Mouse (Mus musculus) left cerebral cortex, postnatal 10 days (tissue): ENCODE measurements around the gene Ptger4. TPM values are rescaled to one million over a fixed set of nuclear protein-coding genes. Genes with fewer than 3 reads are reported as not detected.

Experiments used
- DNase-seq, 2 experiments: peaks; one replicate each; pipeline ENCODE4 v3.0.0; 2021 to 2022; ENCODE audit warnings: low spot score in 2 of 2, mixed read lengths in 1 of 2; ENCODE audit errors: extremely low spot score in 1 of 2
- intact Hi-C: fragments of 180-260 bp; cut with DNase I; formaldehyde crosslinking; loops from one replicate; pipeline ENCODE4 v1.15.1; 2025
- total RNA-seq, 2 experiments: library from RNA; stranded (reverse); gene quantifications; 2 replicates each; pipeline ENCODE4 v1.2.3; 2021

Ptger4 gene
- 1 to 10 TPM; 2.4 to 2.9 TPM for total RNA-seq

GRCm38 (mm10) chr15:5243959-5244905 is at the start of gene Ptger4:
Gene Ptger4, minus strand, starts transcription at chr15:5244187.
- DNase-seq, result peak; percentile 80 to 92
- intact Hi-C loops, result no loop called here

- no peak for DNase-seq
- intact Hi-C loops, result no loop called here
Measured at GRCm38 (mm10) chr15:5288412-5288811, 44.4 kb upstream of the Ptger4 start.

DNA sequence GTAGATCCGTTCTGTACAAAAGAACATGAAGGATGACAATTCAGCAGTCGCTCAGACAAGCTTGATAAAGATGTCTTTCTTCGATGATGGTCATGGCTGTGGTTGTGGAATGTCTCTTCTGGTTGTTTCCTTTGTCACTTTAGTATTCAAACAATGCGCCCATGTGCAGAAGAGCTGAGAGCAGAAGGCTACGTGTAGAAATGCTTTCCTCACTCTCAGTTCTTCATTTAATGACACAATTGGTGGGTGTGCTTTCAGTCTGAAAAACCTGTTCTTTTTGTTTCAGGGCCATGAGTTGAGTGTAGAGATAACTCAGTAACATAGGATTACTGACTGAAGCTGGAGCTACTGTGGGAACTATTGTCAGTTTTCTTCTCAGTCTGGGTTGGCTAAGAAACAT is 43.1 kb upstream of the Ptger4 start:
- intact Hi-C loops, result no loop called here
- DNase-seq, result no peak

GRCm38 (mm10) chr15:5281316-5281715 is 37.3 kb upstream of the Ptger4 start:
- DNase-seq, result no peak
- intact Hi-C loops, result no loop called here

GRCm38 (mm10) chr15:5279831-5280230 is 35.8 kb upstream of the Ptger4 start:
- intact Hi-C loops, result no loop called here
- no peak for DNase-seq

GRCm38 (mm10) chr15:5278525-5278924 is 34.5 kb upstream of the Ptger4 start:
- no peak for DNase-seq
- intact Hi-C loops, result no loop called here

- no peak for DNase-seq
- intact Hi-C loops, result no loop called here
Measured at GRCm38 (mm10) chr15:5273981-5274380, 30.0 kb upstream of the Ptger4 start.

DNA sequence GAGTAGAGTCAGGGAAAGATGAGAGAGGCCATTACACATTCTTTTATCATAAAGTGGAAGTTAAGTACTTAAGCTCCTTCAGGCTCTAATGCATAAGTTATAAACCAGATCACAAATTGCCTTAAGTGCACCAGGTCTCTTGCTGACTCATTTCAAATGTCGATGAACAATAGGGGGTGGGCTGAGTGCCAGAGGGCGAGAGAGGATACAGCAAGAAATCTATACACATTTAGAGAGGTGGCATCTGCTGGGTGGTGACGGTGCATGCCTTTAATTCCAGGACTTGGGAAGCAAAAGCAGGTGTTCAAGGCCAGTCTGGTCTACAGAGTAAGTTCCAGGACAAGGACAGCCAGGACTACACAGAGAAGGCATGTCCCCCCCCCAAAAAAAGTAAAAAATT is 22.1 kb upstream of the Ptger4 start:
- DNase-seq, result no peak
- intact Hi-C loops, result no loop called here

GRCm38 (mm10) chr15:5262874-5263504 is 19.0 kb upstream of the Ptger4 start:
- intact Hi-C loops, result no loop called here
- no peak for DNase-seq

DNA sequence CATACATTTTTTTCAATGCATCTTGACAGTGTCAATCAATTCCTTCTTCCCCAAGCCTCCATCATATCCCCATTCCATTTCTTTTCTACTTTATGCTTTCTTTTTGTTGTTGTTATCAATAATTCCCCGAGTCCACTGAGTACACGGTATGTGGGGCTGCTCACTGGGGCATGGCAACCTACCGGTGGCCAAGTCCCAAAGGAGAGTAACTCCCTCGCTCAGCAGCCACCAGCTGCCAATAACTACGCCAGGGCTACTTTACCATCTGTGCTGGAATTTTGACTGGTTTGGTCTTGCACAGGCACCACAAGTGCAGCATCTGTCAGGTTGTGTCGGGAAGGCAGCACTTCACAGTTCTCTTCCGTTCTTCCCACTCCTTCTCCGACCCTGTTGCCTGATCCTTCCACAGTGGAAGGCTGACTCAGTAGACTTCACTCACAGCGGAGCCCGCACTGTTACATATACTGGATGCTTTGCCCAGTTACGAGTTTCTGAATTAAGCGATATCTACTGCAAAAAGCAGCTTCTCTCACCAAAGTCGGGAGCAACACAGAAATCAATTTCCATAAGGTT is 18.2 kb upstream of the Ptger4 start:
- no peak for DNase-seq
- intact Hi-C loops, result no loop called here

- intact Hi-C loops, result no loop called here
- DNase-seq, result no peak
Measured at GRCm38 (mm10) chr15:5261004-5261403, 17.0 kb upstream of the Ptger4 start.

DNA sequence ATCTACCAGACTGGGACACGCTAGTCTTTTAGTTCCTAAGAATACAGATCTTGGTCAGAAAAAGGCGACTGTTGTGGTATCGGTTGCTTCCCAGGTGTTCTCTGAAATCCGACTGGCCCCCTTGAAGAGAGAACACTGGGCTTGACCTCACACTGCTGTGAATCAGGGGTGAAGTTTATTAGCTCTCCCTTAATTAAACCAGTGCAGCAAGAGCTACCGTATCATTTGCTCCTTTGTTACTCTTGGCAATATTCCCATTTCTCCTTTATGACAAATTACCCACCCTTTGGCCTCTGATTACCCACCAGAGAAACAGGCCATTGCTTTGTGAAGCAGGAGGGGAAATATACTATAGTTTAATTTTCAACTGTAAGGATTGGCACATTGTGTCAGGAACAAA is 16.2 kb upstream of the Ptger4 start:
- intact Hi-C loops, result no loop called here

GRCm38 (mm10) chr15:5250182-5250581 is 6.2 kb upstream of the Ptger4 start:
- intact Hi-C loops, result no loop called here
- DNase-seq, result no peak

More for the DNA sequence above, 16.2 kb upstream of the Ptger4 start:
- DNase-seq, result no peak

DNA sequence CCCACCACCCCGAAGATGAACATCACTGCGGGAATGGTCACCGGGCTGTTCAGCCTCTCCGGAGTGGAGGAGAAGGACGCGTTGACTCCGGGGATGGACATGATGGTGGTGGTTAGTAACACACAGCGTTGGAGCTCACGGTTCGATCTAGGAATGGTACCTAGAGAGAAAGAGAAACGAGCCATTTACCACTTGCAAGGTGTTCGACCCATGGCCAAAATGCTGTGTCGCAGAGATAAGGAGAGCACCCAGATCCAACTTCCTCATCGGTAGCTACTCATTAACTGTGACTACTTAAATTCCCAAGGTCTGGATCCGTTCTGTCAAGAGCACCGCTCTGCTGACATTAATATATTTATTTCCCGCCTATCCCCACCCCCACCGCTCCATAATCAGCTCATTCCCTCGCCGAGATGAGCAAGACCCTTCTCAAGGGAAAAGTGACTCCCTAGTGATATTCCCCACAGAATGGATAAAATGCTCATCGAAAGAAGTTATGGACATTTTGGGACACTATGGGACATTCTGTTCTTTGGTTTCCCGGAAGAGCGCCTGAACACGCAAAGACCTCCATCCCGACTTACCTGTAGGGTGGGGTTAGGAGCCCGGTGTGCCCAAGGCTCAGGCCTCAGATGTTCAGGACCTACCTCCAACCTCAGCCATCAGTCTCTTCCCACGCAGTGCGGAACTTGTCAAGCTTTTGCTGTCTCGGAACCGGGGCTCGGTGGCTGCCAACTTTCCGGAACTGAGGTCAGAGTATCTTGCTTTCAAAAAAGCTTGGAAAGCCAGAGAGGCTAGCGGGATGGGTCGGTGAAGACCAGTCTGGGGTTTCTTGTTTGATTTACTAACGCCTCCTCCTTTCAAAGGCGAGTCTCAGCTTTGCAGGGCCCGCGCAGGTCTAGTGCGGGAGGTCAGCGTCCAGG is 690 bp downstream of the Ptger4 start:
- intact Hi-C loops, result no loop called here
- no peak for DNase-seq

GRCm38 (mm10) chr15:5242241-5243035 is 1.5 kb downstream of the Ptger4 start:
- intact Hi-C loops, result no loop called here
- DNase-seq, result peak in 1 of 2 experiments; percentile 38

GRCm38 (mm10) chr15:5241304-5242201 is 2.4 kb downstream of the Ptger4 start:
- DNase-seq, result peak in 1 of 2 experiments; percentile 36
- intact Hi-C loops, result no loop called here

DNA sequence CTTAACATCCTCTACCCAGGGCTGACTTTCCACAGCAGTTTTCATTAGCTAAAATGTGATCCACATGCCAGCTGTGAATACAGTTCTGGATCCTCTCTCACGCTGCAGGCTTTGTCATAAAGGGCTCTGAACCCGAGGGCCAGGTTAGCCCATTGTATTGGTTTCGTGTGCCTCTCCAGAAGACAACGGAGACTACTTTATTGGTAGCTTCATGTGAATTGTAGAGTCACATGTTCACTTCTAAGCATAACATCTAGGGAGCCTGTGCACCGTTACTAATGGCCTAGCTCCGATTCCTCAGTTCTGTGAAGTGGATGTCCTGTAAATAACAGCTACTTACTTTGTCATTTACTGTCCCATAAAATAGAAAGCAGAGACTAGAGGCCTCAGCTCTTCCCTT is 3.6 kb downstream of the Ptger4 start:
- intact Hi-C loops, result no loop called here

More for the DNA sequence above, 3.6 kb downstream of the Ptger4 start:
- no peak for DNase-seq
